Mouse (Mus musculus): ENCODE data around the gene Car5a.

Gene Car5a

GRCm38 (mm10) chr8:121955825-121956500 lies 11.3 kb upstream of the Car5a start:
- in situ Hi-C loops (cut with MboI, MseI), result no loop called here

- in situ Hi-C loops (cut with MboI, MseI), result no loop called here
These were observed 10.4 kb upstream of the Car5a start for GRCm38 (mm10) chr8:121954981-121955555.

DNA sequence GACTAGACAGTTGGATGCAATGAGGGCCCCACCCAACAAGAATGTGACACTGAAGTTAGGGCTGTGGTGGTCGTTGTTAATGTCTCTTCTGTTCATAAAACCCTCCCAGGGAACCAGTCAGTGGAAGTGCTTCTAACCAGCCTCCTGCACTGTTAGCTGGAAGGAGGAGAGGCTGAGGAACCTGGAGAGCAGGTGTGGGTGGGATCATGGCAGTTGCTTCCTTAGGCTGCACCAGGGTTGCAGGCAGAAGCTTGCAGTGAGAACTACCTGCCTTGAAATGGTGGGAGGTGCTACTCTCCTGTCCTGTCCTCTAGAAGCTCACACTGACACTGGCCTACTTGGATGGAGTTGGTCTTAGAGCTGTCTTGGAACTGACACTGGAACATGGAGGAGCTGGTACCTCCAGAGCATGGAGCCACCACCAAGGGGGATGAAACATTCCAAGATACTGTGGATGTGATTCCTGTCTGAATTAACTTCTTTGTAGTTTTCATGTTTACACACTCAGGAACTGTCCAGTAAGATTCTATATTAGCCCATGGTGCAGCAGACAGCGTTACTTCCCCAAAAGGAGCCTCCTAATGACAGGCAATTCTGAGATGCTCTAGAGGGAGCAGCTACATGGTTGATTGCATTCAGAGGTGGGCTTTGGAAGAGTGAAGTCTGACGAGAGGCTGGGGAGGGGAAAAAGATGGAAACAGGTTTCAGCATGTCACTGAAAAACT lies 9.3 kb upstream of the Car5a start:
- in situ Hi-C loops (cut with MboI, MseI), result no loop called here

DNA sequence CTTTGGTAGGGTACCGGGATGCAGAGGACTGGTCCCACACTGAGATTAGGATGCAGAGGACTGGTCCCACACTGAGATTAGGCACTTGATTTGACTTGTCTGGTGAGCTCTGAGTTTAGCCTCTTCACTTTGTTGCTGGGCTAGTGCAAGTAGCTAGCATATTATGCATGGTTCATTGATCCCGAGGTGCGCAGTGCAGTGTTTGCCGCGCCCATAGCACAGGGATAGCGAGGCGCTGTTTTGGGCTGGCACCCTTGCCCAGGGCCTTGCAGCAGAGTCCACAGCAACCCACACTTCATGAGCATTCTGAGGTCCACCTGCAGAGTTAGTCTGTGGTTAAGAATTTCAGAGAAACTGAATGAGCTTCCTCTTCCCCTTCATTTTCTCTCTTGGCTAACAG lies 8.1 kb upstream of the Car5a start:
- in situ Hi-C loops (cut with MboI, MseI), result no loop called here

GRCm38 (mm10) chr8:121952122-121952521 lies 7.4 kb upstream of the Car5a start:
- in situ Hi-C loops (cut with MboI, MseI), result no loop called here

- in situ Hi-C loops (cut with MboI, MseI), result no loop called here
These were observed 6.9 kb upstream of the Car5a start for GRCm38 (mm10) chr8:121951656-121952009.

GRCm38 (mm10) chr8:121950749-121951655 lies 6.3 kb upstream of the Car5a start:
- in situ Hi-C loops (cut with MboI, MseI), result no loop called here

DNA sequence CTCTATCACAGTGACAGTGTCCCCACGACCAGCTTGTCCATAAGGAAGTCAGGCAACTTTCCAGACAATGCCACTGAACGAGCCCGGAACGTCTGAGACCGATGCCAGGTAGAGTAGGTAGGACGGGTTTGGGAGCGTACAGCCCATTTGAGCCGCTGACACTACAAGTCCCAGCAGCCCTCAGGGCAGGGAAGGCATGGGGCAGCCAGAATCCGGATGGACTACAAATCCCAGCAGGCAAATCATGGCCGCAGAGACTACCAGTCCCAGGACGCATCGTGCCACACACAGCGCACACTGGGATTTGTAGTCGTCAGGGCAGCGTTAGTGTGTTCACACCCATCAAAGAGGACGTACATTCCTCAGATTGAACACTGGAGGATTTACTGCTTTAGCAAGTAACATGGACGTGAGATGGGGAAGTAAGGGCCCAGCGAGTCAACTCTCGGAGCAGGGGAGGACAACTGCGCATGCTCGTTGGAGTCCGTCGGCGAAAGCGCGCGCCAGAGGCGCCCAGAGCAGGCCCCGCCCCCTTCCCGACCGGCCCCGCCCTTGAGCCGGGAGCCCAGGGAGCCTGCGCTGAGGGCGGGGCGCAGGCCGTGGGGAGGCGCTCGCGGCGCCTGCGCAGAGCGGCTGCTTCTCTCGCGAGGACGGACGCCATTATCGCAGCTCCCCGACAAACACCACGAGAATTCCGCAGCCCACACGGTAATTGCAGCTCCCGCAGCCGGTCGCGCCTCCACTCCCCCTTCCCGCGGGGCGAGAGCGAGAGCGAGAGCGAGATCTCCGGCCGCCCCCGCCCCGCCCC lies 5.4 kb upstream of the Car5a start:
- in situ Hi-C loops (cut with MboI, MseI), result no loop called here

DNA sequence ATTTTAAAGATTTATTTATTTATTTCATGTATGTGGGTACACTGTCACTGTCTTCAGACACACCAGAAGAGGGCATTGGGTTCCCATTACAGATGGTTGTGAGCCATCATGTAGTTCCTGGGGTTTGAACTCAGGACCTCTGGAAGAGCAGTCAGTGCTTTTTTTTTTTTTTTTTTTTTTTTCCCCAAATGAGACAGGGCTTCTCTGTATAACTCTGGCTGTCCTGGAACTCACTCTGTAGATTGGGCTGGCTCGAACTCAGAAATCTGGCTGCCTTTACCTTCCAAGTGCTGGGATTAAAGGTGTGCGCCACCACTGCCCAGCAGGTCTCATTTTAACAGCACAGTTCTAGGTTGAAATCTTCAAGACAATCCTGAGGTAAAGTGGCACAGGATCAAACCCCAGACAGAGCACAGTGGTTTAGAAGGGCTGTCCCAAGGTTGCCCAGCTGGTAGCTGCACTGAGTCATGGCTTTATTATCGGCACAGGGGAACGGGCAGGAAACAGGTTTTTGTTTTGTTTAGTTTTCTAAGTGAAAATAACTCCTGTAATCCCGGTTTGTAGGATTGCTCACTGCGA lies 4.6 kb upstream of the Car5a start, which contains the start of gene Banp:
TSS of gene Banp (plus strand) at position 529 of the 579 bp plus-strand sequence.
- in situ Hi-C loops (cut with MboI, MseI), result no loop called here

- in situ Hi-C loops (cut with MboI, MseI), result no loop called here
These were observed 3.8 kb upstream of the Car5a start for GRCm38 (mm10) chr8:121948321-121949145.

DNA sequence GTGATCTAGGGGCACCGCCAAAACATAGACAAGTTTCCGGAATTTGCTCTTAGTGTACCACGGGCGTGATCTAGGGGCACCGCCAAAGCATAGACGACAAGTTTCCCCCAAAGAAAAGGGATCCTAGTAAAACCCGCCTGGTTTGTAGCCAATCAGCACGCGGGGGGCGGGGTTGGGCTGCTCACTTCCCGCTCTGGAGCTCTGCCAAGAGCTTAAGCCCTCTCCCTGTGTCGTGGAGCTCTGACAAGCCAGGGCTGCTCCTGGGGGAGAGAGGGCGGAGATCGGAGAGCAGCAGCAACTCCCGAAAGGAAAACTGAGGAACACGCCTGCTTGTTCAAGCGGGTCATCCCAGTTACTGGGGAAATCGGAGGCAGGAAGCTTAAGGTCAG lies 3.0 kb upstream of the Car5a start:
- in situ Hi-C loops (cut with MboI, MseI), result no loop called here

DNA sequence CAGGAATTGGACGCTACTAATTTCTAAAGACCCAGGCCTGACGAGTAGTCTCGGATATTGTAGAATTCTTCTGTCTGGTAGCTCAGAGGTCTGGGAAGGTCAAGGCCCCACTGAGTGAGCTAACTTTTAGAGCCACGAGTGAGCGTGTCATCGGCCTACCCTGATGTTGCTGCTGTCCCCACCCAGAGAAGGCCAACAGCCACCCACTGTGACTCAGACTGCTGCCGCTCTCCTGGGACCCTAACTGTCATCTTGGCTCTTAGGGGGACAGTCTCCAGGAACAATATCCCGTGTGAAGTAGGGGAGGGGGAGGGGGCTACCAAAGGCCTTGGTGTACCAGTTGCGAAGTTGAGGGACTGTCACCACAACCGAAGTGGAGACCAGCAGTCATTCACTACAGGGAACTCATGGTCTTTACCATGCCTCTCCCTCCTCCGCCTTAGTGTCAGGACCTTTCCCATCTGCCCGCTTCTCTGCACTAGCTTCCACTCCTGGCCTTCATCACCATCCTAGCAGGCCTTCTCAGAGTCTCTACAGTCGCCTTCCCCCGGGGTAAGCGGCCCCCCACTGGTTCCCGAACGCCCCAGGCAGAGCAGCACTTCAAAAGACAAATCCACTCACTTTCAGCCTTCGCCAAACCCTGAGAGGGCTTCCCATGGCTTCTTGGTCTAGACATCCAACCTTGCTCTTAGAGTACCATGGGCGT lies 2.5 kb upstream of the Car5a start:
- in situ Hi-C loops (cut with MboI, MseI), result no loop called here

DNA sequence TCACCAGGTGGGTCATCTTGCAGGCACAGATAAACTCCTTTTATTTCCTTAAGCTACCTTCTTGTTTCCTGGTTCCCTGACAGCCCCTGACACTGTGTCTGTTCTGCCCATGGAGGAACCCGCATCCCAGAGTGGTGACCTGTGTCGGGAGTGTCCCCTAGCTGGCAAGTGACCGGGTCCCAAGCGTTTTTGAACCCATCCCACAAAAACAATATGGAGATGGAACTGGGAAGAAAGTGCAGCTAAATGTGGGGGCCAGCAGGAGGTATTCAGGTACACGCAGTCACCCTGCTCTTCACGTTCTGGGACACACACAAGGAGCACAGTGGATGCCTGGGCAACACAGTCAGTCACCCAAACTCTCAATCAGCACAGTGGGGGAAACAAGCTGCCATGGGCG lies 1.6 kb upstream of the Car5a start:
- in situ Hi-C loops (cut with MboI, MseI), result no loop called here

DNA sequence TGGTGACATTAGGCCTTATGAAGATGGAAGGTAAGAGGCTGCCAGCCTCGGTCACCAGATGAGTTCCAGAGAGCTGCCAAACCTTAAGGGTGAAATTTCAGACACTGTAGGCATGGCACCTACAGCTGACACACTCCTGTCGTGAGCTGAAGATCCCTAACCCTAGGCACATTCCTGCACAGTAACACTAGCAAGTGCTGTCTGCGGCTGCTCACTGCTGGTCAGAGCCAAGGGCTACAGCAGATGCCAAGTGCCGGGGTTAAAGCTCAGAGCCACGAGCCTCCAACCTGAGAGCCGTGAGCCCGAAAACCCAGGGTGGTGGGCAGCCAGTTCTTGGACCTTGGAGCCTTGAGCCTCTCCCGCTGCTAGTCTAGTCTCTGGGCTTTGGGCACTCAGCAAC lies 988 bp downstream of the Car5a start:
- in situ Hi-C loops (cut with MboI, MseI), result no loop called here

- in situ Hi-C loops (cut with MboI, MseI), result no loop called here
These were observed 1.6 kb downstream of the Car5a start for GRCm38 (mm10) chr8:121943057-121943540.

DNA sequence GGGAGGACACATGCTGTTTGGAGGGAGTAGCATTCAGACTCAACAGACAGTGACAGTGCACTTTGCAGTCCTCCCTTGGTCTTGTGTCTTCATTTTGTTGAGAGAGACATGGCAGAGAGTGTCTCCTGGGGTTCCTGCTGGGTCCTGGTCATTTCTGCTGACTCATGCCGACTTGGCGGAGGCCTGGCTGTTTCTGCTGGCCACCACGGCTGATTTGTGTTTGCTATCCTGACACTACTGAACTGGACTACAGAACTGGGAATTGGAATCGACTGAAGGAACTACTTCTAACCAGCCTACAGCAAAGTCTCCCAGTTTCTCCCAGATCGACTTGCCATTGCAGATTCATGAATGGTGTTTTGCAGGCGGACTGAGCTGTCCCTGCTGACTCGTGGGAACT lies 6.0 kb downstream of the Car5a start:
- in situ Hi-C loops (cut with MboI, MseI), result no loop called here

- in situ Hi-C loops (cut with MboI, MseI), result no loop called here
These were observed 8.3 kb downstream of the Car5a start for GRCm38 (mm10) chr8:121936391-121936790.

DNA sequence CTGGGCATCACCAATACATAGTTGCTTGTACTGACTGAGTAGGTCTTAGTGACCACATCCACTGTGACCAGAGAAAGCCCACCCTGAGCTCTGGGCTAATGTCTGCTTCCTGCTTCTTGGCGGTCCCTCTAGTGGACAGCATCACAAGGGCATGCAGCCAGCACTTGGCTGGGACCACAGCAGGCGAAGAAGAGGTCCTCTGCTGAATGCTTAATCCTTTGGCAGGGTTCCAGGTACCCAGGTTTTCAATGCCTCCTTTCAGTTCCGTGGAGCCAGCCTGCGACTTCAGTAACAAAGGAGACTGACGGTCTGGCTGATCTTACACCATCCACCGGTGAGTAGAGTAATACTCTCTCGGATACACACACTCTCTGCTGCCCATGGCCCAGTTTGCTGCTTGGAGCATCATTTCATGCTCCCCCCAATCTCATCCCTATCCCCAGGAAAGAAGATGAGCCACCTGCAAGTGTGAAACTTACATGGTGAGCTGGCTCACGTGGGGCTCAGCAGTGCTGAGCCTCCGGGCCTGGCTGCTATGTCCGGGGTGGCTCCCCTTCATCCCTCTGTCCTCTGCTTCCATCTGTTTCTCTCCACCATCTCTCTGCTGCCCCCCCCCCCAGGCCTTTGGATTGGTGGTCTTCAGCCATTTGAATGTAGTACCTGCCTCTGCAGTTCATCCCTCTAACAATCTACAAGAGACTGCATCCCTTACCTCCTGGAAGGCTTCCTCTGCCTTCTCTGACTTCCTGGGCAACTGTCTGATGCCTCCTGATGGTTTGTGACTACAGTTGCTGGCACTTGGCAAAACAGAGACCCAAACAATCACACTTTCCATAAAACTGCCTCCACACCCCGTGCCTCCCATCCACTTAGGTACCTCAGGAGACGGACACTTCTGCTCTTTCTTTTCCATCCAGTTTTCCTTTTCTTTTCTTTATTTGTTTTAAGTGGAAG lies 9.1 kb downstream of the Car5a start:
- in situ Hi-C loops (cut with MboI, MseI), result no loop called here
